Mouse (Mus musculus): ENCODE measurements around the gene Hadhb. TPM values are rescaled to one million over a fixed set of nuclear protein-coding genes. Genes with fewer than 3 reads are reported as not detected.

The Hadhb gene
- total RNA-seq, 1 experiment from 2014 or later = 65.6 TPM

- no peak for ATAC-seq (replicated peaks in 1 of 2; ENCODE audit: insufficient read depth in 1 of 2, low FRiP score in 2 of 2, low TSS enrichment in 1 of 2, low read depth in 1 of 2, poor library complexity in 2 of 2, severe bottlenecking in 2 of 2)
Observed at GRCm38 (mm10) chr5:30122481-30122880, 32.6 kb upstream of the Hadhb start.

- ATAC-seq (replicated peaks in 1 of 2; ENCODE audit: insufficient read depth in 1 of 2, low FRiP score in 2 of 2, low TSS enrichment in 1 of 2, low read depth in 1 of 2, poor library complexity in 2 of 2, severe bottlenecking in 2 of 2) = peak; percentile 47 to 58; a peak in 2 of 4 replicates
Observed at GRCm38 (mm10) chr5:30125587-30125986, 29.5 kb upstream of the Hadhb start.

GRCm38 (mm10) chr5:30126756-30127155, 28.3 kb upstream of the Hadhb start:
- no peak for ATAC-seq (replicated peaks in 1 of 2; ENCODE audit: insufficient read depth in 1 of 2, low FRiP score in 2 of 2, low TSS enrichment in 1 of 2, low read depth in 1 of 2, poor library complexity in 2 of 2, severe bottlenecking in 2 of 2)

GRCm38 (mm10) chr5:30127921-30128597, 27.0 kb upstream of the Hadhb start:
- ATAC-seq (replicated peaks in 1 of 2; ENCODE audit: insufficient read depth in 1 of 2, low FRiP score in 2 of 2, low TSS enrichment in 1 of 2, low read depth in 1 of 2, poor library complexity in 2 of 2, severe bottlenecking in 2 of 2) = no peak

- ATAC-seq (replicated peaks in 1 of 2; ENCODE audit: insufficient read depth in 1 of 2, low FRiP score in 2 of 2, low TSS enrichment in 1 of 2, low read depth in 1 of 2, poor library complexity in 2 of 2, severe bottlenecking in 2 of 2) = no peak
Observed at GRCm38 (mm10) chr5:30128680-30129079, 26.4 kb upstream of the Hadhb start.

- ATAC-seq (replicated peaks in 1 of 2; ENCODE audit: insufficient read depth in 1 of 2, low FRiP score in 2 of 2, low TSS enrichment in 1 of 2, low read depth in 1 of 2, poor library complexity in 2 of 2, severe bottlenecking in 2 of 2) = no peak
Observed at GRCm38 (mm10) chr5:30131246-30131645, 23.8 kb upstream of the Hadhb start.

- ATAC-seq (replicated peaks in 1 of 2; ENCODE audit: insufficient read depth in 1 of 2, low FRiP score in 2 of 2, low TSS enrichment in 1 of 2, low read depth in 1 of 2, poor library complexity in 2 of 2, severe bottlenecking in 2 of 2) = no peak
Observed at GRCm38 (mm10) chr5:30132173-30132572, 22.9 kb upstream of the Hadhb start.

GRCm38 (mm10) chr5:30135711-30136231, 19.3 kb upstream of the Hadhb start:
- ATAC-seq (replicated peaks in 1 of 2; ENCODE audit: insufficient read depth in 1 of 2, low FRiP score in 2 of 2, low TSS enrichment in 1 of 2, low read depth in 1 of 2, poor library complexity in 2 of 2, severe bottlenecking in 2 of 2) = no peak

- no peak for ATAC-seq (replicated peaks in 1 of 2; ENCODE audit: insufficient read depth in 1 of 2, low FRiP score in 2 of 2, low TSS enrichment in 1 of 2, low read depth in 1 of 2, poor library complexity in 2 of 2, severe bottlenecking in 2 of 2)
Observed at GRCm38 (mm10) chr5:30137271-30137670, 17.8 kb upstream of the Hadhb start.

- ATAC-seq (replicated peaks in 1 of 2; ENCODE audit: insufficient read depth in 1 of 2, low FRiP score in 2 of 2, low TSS enrichment in 1 of 2, low read depth in 1 of 2, poor library complexity in 2 of 2, severe bottlenecking in 2 of 2) = no peak
Observed at GRCm38 (mm10) chr5:30138193-30138592, 16.9 kb upstream of the Hadhb start.

GRCm38 (mm10) chr5:30146526-30146925, 8.5 kb upstream of the Hadhb start:
- no peak for ATAC-seq (replicated peaks in 1 of 2; ENCODE audit: insufficient read depth in 1 of 2, low FRiP score in 2 of 2, low TSS enrichment in 1 of 2, low read depth in 1 of 2, poor library complexity in 2 of 2, severe bottlenecking in 2 of 2)

- no peak for ATAC-seq (replicated peaks in 1 of 2; ENCODE audit: insufficient read depth in 1 of 2, low FRiP score in 2 of 2, low TSS enrichment in 1 of 2, low read depth in 1 of 2, poor library complexity in 2 of 2, severe bottlenecking in 2 of 2)
Observed at GRCm38 (mm10) chr5:30148133-30148920, 6.7 kb upstream of the Hadhb start.

GRCm38 (mm10) chr5:30152007-30152406, 3.0 kb upstream of the Hadhb start:
- no peak for ATAC-seq (replicated peaks in 1 of 2; ENCODE audit: insufficient read depth in 1 of 2, low FRiP score in 2 of 2, low TSS enrichment in 1 of 2, low read depth in 1 of 2, poor library complexity in 2 of 2, severe bottlenecking in 2 of 2)

GRCm38 (mm10) chr5:30152413-30152812, 2.6 kb upstream of the Hadhb start:
- no peak for ATAC-seq (replicated peaks in 1 of 2; ENCODE audit: insufficient read depth in 1 of 2, low FRiP score in 2 of 2, low TSS enrichment in 1 of 2, low read depth in 1 of 2, poor library complexity in 2 of 2, severe bottlenecking in 2 of 2)

- ATAC-seq (replicated peaks in 1 of 2; ENCODE audit: insufficient read depth in 1 of 2, low FRiP score in 2 of 2, low TSS enrichment in 1 of 2, low read depth in 1 of 2, poor library complexity in 2 of 2, severe bottlenecking in 2 of 2) = no peak
Observed at GRCm38 (mm10) chr5:30153222-30153621, 1.8 kb upstream of the Hadhb start.

- ATAC-seq (replicated peaks in 1 of 2; ENCODE audit: insufficient read depth in 1 of 2, low FRiP score in 2 of 2, low TSS enrichment in 1 of 2, low read depth in 1 of 2, poor library complexity in 2 of 2, severe bottlenecking in 2 of 2) = no peak
Observed at GRCm38 (mm10) chr5:30154013-30154412, 1.0 kb upstream of the Hadhb start.

- ATAC-seq (replicated peaks in 1 of 2; ENCODE audit: insufficient read depth in 1 of 2, low FRiP score in 2 of 2, low TSS enrichment in 1 of 2, low read depth in 1 of 2, poor library complexity in 2 of 2, severe bottlenecking in 2 of 2) = peak in 1 of 2 experiments; percentile 16; a peak in 3 of 4 replicates
Observed at GRCm38 (mm10) chr5:30155395-30155792, 346 bp downstream of the Hadhb start.

- 0 out of 4 replicates have a peak, but pooled peaks of 1 of the 2 experiments have one; percentile 5 for ATAC-seq (replicated peaks in 1 of 2; ENCODE audit: insufficient read depth in 1 of 2, low FRiP score in 2 of 2, low TSS enrichment in 1 of 2, low read depth in 1 of 2, poor library complexity in 2 of 2, severe bottlenecking in 2 of 2)
Observed at GRCm38 (mm10) chr5:30155821-30156629, 977 bp downstream of the Hadhb start.
